In genomic region chr4:101265523-101265922, GRCm38 (mm10) we compare ENCODE assay signal across 8 mouse cellular contexts. TPM values are rescaled to one million over a fixed set of nuclear protein-coding genes. Genes with fewer than 3 reads are reported as not detected.
DNase-seq lines count a peak whose midpoint lies in the region; ATAC-seq and TF ChIP-seq lines count a peak whose summit lies in the region.

No protein-coding gene starts in this region.

- H3K4me2 ChIP-seq in hindbrain, embryonic 12.5 days (replicated peaks) = peak overlapping the region; percentile 70
- H3K4me2 ChIP-seq in midbrain, embryonic 14.5 days (ENCODE audit: low read length) = peak overlapping the region; percentile 78

- H3K4me3 ChIP-seq in bone marrow macrophage, adult 2 months (ENCODE audit: insufficient read depth, low read length) = peak overlapping the region; percentile 98; the same call in 1 of the 2 replicates
- H3K4me3 ChIP-seq in hindbrain, embryonic 12.5 days = peak overlapping the region; percentile 82
- peak overlapping the region; percentile 98 for H3K4me3 ChIP-seq in midbrain, embryonic 14.5 days (replicated peaks; ENCODE audit: low read depth, low read length)

- intact Hi-C loops in left cerebral cortex, postnatal 10 days (cut with DNase I) = no loop called here

- DNase-seq in kidney, adult 9 months = peak; percentile 39
- no peak for DNase-seq in kidney, postnatal 4 days
- DNase-seq in midbrain, embryonic 14.5 days = no peak
- DNase-seq in ovary, postnatal 36 days (ENCODE audit: low spot score) = no peak
- DNase-seq in thymus, postnatal 25 days = no peak
- DNase-seq in left cerebral cortex, postnatal 10 days (ENCODE audit: extremely low spot score in 1 of 2, low spot score in 2 of 2) = no peak

- H3K9me3 ChIP-seq in hindbrain, embryonic 12.5 days (replicated peaks) = no peaks in the 10 kb centered on the region
- H3K9me3 ChIP-seq in midbrain, embryonic 14.5 days (ENCODE audit: control insufficient read depth, low read length) = no peaks in the 10 kb centered on the region

- no peaks in the 10 kb centered on the region for H3K36me3 ChIP-seq in hindbrain, embryonic 12.5 days
- H3K36me3 ChIP-seq in midbrain, embryonic 14.5 days (ENCODE audit: control insufficient read depth, insufficient read depth, low read length) = no peaks in the 10 kb centered on the region

- TF ChIP-seq CTCF in bone marrow macrophage, adult 2 months (IDR thresholded peaks at IDR 0.05; ENCODE audit: low read depth, low read length) = no peak

- WGBS in hindbrain, embryonic 12.5 days = 30% methylated on average over 6 of the region's 7 CpGs
- WGBS in midbrain, embryonic 14.5 days = 25% methylated on average over 7 of the region's 7 CpGs

- no peak for TF ChIP-seq POLR2A in bone marrow macrophage, adult 2 months (IDR thresholded peaks at IDR 0.05; ENCODE audit: borderline replicate concordance, low read depth, low read length)

- peak overlapping the region; percentile 44 for H3K27ac ChIP-seq in bone marrow macrophage, adult 2 months (ENCODE audit: insufficient read depth, low read depth, low read length)
- no peak overlapping the region for H3K27ac ChIP-seq in hindbrain, embryonic 12.5 days
- no peak overlapping the region for H3K27ac ChIP-seq in midbrain, embryonic 14.5 days (replicated peaks; ENCODE audit: low read depth, low read length)

- no peak overlapping the region for H3K9ac ChIP-seq in hindbrain, embryonic 12.5 days
- H3K9ac ChIP-seq in midbrain, embryonic 14.5 days (replicated peaks; ENCODE audit: low read length) = no peak overlapping the region

- H3K27me3 ChIP-seq in hindbrain, embryonic 12.5 days = 0 out of 2 replicates have a peak, but pooled peaks cover 2% of the 10 kb centered on the region
- no peaks in the 10 kb centered on the region for H3K27me3 ChIP-seq in midbrain, embryonic 14.5 days (ENCODE audit: control insufficient read depth, insufficient read depth, low read length)

- peaks cover 27% of the 10 kb centered on the region for H3K4me1 ChIP-seq in bone marrow macrophage, adult 2 months (ENCODE audit: control insufficient read depth, insufficient read depth, low read length)
- peaks cover 4% of the 10 kb centered on the region; the same call in 1 of the 2 replicates for H3K4me1 ChIP-seq in hindbrain, embryonic 12.5 days
- H3K4me1 ChIP-seq in midbrain, embryonic 14.5 days (ENCODE audit: control insufficient read depth, insufficient read depth, low read length) = no peaks in the 10 kb centered on the region

- 0 out of 2 replicates have a peak, but pooled peaks have one; percentile 9 for ATAC-seq in hindbrain, embryonic 12.5 days (ENCODE audit: low FRiP score)
- ATAC-seq in midbrain, embryonic 14.5 days (ENCODE audit: low FRiP score, low TSS enrichment) = no peak

RNA-seq across cellular contexts. Expression of gene Jak1, which starts 0.4 kb away (rescaled TPM):
- polyA plus RNA-seq in bone marrow macrophage, adult 2 months (2012; ENCODE audit: insufficient read depth, insufficient read length, missing spikeins) = 108 and 127 TPM in 2 replicates
- 61.7 and 66.1 TPM in 2 replicates for polyA plus RNA-seq in hindbrain, embryonic 12.5 days (2016; fragmentation: Nextera tagmentation; extraction: Ambion mirVana)
- 64.1 and 77.0 TPM in 2 replicates for polyA plus RNA-seq in midbrain, embryonic 14.5 days (2014; fragmentation: Nextera tagmentation; extraction: Ambion mirVana)
- 100 to 1,000 TPM; 120 to 126 TPM for total RNA-seq in left cerebral cortex, postnatal 10 days (2021)
